Mouse (Mus musculus) liver, embryonic 12.5 days (tissue): ENCODE data around the gene Lix1l. TPM values are rescaled to one million over a fixed set of nuclear protein-coding genes. Genes with fewer than 3 reads are reported as not detected.

Experiments
- ATAC-seq: fragments of 200-750 bp; cut with Nextera tagmentation; 2 replicates; pipeline ENCODE4 v1.8.0; 2017; ENCODE audit warnings: moderate number of reproducible peaks, mild to moderate bottlenecking, moderate library complexity
- H3K27ac ChIP-seq: fragments of 300-500 bp; sonication (generic); 2 replicates; pipeline ENCODE4 v1.5.1; 2016; ENCODE audit warnings: mild to moderate bottlenecking
- H3K27me3 ChIP-seq: fragments of 300-500 bp; sonication (generic); replicated peaks from 2 replicates; pipeline ENCODE4 v1.6.1; 2016; ENCODE audit warnings: mild to moderate bottlenecking, moderate library complexity
- H3K36me3 ChIP-seq: fragments of 300-500 bp; sonication (generic); 2 replicates; pipeline ENCODE4 v1.6.1; 2016; ENCODE audit warnings: mild to moderate bottlenecking, moderate library complexity
- H3K4me1 ChIP-seq: fragments of 300-500 bp; sonication (generic); 2 replicates; pipeline ENCODE4 v1.6.1; 2016
- H3K4me2 ChIP-seq: fragments of 300-500 bp; sonication (generic); 2 replicates; pipeline ENCODE4 v1.6.1; 2016; ENCODE audit warnings: mild to moderate bottlenecking, moderate library complexity
- H3K4me3 ChIP-seq: fragments of 300-500 bp; sonication (generic); 2 replicates; pipeline ENCODE4 v1.5.1; 2016; ENCODE audit warnings: mild to moderate bottlenecking, moderate library complexity
- H3K9ac ChIP-seq: fragments of 300-500 bp; sonication (generic); 2 replicates; pipeline ENCODE4 v1.6.1; 2016; ENCODE audit warnings: mild to moderate bottlenecking, moderate library complexity
- H3K9me3 ChIP-seq: fragments of 300-500 bp; sonication (generic); replicated peaks from 2 replicates; pipeline ENCODE4 v1.6.1; 2016; ENCODE audit warnings: mild to moderate bottlenecking, moderate library complexity
- WGBS: fragments of 180-500 bp; shearing (Covaris S2); methylation state at CpG from one replicate; pipeline ENCODE4 v1.1.7; 2016; ENCODE audit not compliant: insufficient replicate concordance; 5-methylcytosine and 5-hydroxymethylcytosine counted together
- polyA plus RNA-seq: library from polyadenylated mRNA; unstranded; fragments of >200 nt; fragmentation: Nextera tagmentation; extraction: Ambion mirVana; gene quantifications from 2 replicates; pipeline ENCODE4 v1.2.1, GENCODE M21; 2016

The Lix1l gene
- polyA plus RNA-seq, 1 experiment from 2014 or later: 0.92 TPM

DNA sequence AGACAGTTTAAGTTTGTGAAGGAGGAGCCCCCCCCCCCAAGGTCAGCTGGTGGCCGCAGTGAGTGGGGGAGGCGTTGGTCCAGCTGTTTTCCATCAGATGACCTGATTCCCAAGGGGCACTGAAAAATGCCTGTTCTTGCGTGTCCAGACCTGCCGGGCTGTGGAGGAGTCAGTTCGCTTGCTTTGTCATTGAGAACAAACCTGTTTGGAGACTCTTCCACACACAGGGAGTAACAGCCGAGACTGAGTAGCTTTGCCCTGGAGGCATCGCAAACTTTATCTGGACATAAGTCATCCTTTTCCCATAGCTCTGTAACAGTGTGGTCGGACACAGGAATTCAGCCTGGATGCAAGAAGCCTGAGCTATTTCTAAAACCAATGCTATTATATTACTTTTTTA is 73.5 kb downstream of the Lix1l start:
- H3K9me3 ChIP-seq: no peaks in the 10 kb centered on the region
- H3K36me3 ChIP-seq: no peaks in the 10 kb centered on the region
- H3K27ac ChIP-seq: no peak overlapping the region
- no peak overlapping the region for H3K9ac ChIP-seq
- peaks cover 26% of the 10 kb centered on the region for H3K4me1 ChIP-seq
- no peak overlapping the region for H3K4me3 ChIP-seq
- ATAC-seq: no peak
- WGBS: 69% methylated on average over 8 of the region's 8 CpGs
- no peak overlapping the region for H3K4me2 ChIP-seq
- H3K27me3 ChIP-seq: peaks cover 32% of the 10 kb centered on the region

DNA sequence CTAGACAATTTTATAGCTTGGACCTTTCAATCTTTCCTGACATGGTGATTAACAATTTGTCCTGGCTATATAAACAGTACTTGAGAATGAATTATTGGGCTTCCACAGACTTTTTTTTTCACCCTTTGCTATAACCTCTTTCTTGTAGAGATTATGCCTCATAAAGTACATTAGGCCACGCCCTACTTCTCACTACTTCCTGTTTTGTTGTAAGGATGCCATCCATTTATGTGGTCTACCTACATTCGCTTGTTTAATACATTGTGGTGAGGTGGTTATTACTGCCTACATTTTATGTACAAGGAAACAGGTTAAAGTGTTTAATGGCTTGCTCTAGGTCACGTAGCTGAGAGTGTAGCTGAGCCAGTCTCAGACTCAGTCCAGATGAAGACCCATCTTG is 74.2 kb downstream of the Lix1l start:
- Histone ChIP-seq H3K4me1 (peaks cover 24% of the 10 kb centered on the region), H3K27me3 (peaks cover 38% of the 10 kb centered on the region), H3K9ac (no peak overlapping the region), H3K36me3 (no peaks in the 10 kb centered on the region), H3K4me3 (no peak overlapping the region), H3K9me3 (no peaks in the 10 kb centered on the region), H3K27ac (no peak overlapping the region), H3K4me2 (no peak overlapping the region)
- 71% methylated on average over 3 of the region's 3 CpGs for WGBS
- no peak for ATAC-seq

DNA sequence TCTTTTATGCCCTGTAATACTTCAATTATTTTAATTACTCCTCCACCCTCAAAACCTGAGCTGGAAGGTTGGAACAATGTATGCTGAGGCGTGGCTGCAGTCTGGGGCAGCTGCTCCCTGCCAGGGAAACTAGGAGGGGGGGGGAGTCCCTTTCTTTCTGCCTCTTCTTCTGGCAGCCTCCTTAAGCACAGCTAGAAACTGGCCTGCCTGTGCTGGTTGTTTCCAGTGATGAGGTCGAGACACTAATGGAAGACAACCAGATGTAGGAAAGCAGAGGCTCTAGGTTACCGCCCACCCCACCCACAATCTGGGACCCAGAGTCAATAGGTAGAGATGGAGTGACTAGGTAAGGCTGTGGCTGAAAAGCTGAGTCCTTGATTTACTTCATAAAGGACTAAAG is 74.7 kb downstream of the Lix1l start:
- no peaks in the 10 kb centered on the region for H3K36me3 ChIP-seq
- no peak overlapping the region for H3K4me3 ChIP-seq
- H3K27me3 ChIP-seq: peaks cover 38% of the 10 kb centered on the region
- H3K9me3 ChIP-seq: no peaks in the 10 kb centered on the region
- H3K27ac ChIP-seq: no peak overlapping the region
- no peak overlapping the region for H3K4me2 ChIP-seq
- WGBS: 70% methylated on average over 3 of the region's 3 CpGs
- H3K4me1 ChIP-seq: peaks cover 22% of the 10 kb centered on the region
- ATAC-seq: no peak
- no peak overlapping the region for H3K9ac ChIP-seq

Other genes with a start within 250 kb of the Lix1l start
- not detected in 2 replicates for gene BC107364, start 148.8 kb upstream of the Lix1l start, polyA plus RNA-seq
- 0.68 and 0.98 TPM in 2 replicates for gene Hfe2, start 76.0 kb upstream of the Lix1l start, polyA plus RNA-seq
- 28.6 and 29.9 TPM in 2 replicates for gene Txnip, start 43.2 kb upstream of the Lix1l start, polyA plus RNA-seq
- gene Gm16253, start 24.2 kb upstream of the Lix1l start, polyA plus RNA-seq: 0.24 and 0.26 TPM in 2 replicates
- gene Polr3gl, start 7.0 kb upstream of the Lix1l start, polyA plus RNA-seq: 16.7 and 19.8 TPM in 2 replicates
- 0.33 and 0.44 TPM in 2 replicates for gene Ankrd34a, start 4.5 kb upstream of the Lix1l start, polyA plus RNA-seq
- 92.6 and 104 TPM in 2 replicates for gene Rbm8a, start 28.8 kb downstream of the Lix1l start, polyA plus RNA-seq
- gene Pex11b, start 34.2 kb downstream of the Lix1l start, polyA plus RNA-seq: 24.9 and 25.6 TPM in 2 replicates
- gene Gm42957, start 34.3 kb downstream of the Lix1l start, polyA plus RNA-seq: 0.05 TPM in 2 replicates
- 0.25 and 0.30 TPM in 2 replicates for gene Itga10, start 44.4 kb downstream of the Lix1l start, polyA plus RNA-seq
- gene Ankrd35, start 69.0 kb downstream of the Lix1l start, polyA plus RNA-seq: 0.26 and 0.31 TPM in 2 replicates
- gene Pias3, start 95.2 kb downstream of the Lix1l start, polyA plus RNA-seq: 10.1 and 11.0 TPM in 2 replicates
- 1.4 and 1.5 TPM in 2 replicates for gene Nudt17, start 107.4 kb downstream of the Lix1l start, polyA plus RNA-seq
- 30.1 and 30.9 TPM in 2 replicates for gene Polr3c, start 126.5 kb downstream of the Lix1l start, polyA plus RNA-seq
- gene Rnf115, start 126.5 kb downstream of the Lix1l start, polyA plus RNA-seq: 38.4 and 40.9 TPM in 2 replicates
- 6.1 and 6.4 TPM in 2 replicates for gene Pdzk1, start 228.1 kb downstream of the Lix1l start, polyA plus RNA-seq
- 0.08 and 0.13 TPM in 2 replicates for gene Cd160, start 228.2 kb downstream of the Lix1l start, polyA plus RNA-seq